Mouse (Mus musculus): ENCODE measurements around the gene Pcnx4.
"Not testable (repeated sequence)": the region's sequence is repeated elsewhere in the genome, so short reads cannot be mapped to it uniquely, and the experiment has no call there.

Gene Pcnx4

DNA sequence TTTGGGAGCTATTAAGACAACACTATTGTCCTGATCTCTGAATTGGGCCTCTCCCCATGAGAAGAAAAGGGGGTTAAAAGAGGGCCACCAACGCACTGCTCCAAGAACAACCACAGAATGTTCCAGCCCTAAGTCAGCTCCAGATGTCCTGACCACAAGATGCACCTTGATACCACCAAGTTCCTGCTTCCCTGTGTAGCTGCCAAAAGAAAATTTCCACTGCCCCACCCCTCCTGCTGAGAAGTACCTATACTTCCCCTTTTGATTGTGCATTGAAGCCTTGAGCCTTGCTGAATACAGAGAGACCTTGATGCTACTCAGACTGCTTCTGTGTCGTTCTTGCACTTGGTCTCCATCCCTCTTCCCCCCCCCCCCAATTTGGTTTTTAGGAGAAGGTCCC lies 62.5 kb downstream of the Pcnx4 start:
- not testable (repeated sequence) for DNase-seq (ENCODE audit: low spot score)

GRCm38 (mm10) chr12:72612053-72612452 lies 75.9 kb downstream of the Pcnx4 start:
- DNase-seq (ENCODE audit: low spot score), result no peak

DNA sequence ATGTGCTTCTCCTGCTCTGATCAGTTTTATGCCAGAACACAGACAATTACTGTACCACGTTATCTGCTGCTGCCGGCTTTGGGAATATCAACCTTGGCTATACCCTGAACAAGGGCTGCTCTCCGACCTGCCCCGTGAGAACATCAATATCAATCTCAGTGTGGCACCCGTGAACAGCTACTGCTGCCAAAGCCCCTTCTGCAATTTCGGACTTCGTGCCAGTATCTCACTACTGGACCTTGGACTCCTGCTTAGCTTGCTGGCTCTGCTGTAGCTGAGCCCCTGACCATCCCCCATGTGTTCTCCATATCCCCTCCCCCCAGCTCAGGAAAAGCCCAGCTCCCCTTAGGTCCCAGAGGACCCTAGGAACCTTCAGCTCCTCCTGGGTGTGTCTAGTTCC lies 84.7 kb downstream of the Pcnx4 start:
- no peak for DNase-seq (ENCODE audit: low spot score)

- DNase-seq (ENCODE audit: low spot score), result no peak
Observed at GRCm38 (mm10) chr12:72621441-72621840, 85.3 kb downstream of the Pcnx4 start.

DNA sequence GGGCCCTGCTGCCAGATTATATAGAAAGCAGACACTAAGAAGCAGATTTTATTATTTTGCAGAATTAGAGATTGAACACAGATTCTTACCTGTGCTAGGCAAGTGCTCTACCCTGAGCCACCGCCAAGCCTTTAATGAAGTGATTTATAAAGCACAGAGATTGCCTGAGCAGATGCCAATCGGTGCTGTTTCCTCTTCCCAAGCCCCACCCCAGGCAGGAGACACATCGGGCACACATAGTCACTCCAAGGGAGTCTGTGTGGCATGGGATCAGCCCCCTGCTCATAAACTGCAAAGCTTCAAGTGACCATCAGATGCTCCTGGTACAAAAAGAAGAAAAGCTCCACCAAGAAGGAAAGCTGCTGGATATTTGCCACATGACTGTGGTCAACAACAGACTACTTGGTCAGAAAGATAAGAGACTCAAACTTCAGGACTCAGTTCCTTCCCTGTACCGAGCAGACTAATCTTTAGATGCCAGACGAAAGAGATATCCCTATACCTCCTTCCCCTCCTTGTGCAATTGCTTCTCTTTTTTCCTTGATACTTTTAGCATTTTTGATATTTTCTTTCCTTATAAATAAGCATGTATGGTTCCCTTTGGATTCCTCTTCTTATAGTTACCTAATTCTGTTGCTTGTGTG lies 86.8 kb downstream of the Pcnx4 start:
- DNase-seq (ENCODE audit: low spot score), result no peak

DNA sequence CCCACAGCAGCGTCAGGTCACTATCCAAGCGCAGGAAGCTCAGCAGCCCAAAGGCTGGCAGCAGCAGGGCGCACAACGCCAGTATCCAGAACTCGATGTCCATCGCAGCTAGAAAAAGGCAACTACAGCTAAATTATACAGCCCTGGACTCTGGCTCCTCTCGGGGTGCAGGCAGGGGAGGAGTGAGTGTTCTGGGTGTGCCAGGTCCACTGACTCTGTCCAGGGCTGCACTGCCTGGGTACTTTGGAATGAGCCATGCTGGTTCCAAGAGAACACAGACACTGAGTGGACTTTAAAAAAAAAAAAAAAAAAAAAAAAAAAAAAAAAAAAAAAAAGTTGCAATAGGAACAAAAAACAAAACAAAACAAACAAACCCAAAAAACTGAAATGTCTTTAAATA lies 92.6 kb downstream of the Pcnx4 start:
- no peak for DNase-seq (ENCODE audit: low spot score)
